Mouse (Mus musculus) brain, embryonic 14.5 days (tissue): ENCODE results near the gene Cald1.

Source experiments
- CTCF ChIP-seq: fragments of 200-500 bp; IDR thresholded peaks from 2 replicates; pipeline ENCODE4 v1.5.1; 2012; ENCODE audit warnings: inconsistent platforms, mild to moderate bottlenecking, moderate library complexity, borderline replicate concordance; ENCODE audit not compliant: insufficient read depth, insufficient read length; ENCODE audit errors: extremely low read depth
- POLR2A ChIP-seq: fragments of 200-500 bp; IDR thresholded peaks from 2 replicates; pipeline ENCODE4 v1.6.1; 2012; ENCODE audit warnings: mild to moderate bottlenecking, inconsistent platforms, borderline replicate concordance; ENCODE audit not compliant: poor library complexity, insufficient read depth, insufficient read length, severe bottlenecking; ENCODE audit errors: extremely low read depth

DNA sequence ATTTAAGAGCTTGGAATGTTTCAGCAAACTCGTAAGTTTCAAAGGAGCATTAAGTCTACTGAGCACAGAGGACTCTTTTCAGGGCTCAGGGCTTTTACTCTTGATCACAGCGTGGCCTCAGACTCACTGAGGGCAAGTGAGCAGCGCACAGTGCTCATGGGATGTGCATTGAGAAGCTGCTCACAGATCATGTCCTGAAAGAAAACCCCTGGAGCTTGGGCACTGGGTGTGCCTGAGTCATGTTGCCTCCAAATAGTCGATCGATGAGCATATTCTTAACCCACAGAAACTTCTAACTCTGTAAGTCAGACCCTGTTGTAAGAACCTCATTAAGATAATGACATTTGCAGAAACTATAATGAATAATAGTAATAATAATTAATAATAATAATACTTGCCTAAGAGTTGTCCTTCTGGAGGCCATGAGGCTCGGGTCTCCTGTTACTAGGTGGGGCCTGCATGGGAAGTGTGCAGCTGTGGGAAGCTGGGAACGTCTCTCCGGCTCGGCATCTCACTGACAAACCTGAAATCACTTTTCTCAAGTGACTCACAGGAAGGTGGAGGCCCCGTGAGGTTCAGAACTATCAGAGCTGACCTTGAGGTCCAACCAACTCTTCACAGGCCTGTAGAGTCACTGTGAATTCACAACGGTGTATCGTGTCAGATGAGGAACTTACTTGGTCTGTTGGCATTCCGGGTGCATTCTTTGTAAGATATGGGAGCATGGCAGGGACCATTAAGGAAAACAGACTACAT is 136.8 kb downstream of the Cald1 start:
- no peak for TF ChIP-seq CTCF
- TF ChIP-seq POLR2A: no peak
